Mouse (Mus musculus) right cerebral cortex, postnatal 36 days (tissue): Measurements from ENCODE around the gene Ablim1.
A peak's percentile ranks its signal among the peaks of the same experiment; 100 is the strongest.

Experiments used
- DNase-seq, 2 experiments: peaks; one replicate each; pipeline ENCODE4 v3.0.0; 2022; ENCODE audit warnings: low spot score in 2 of 2, mixed read lengths in 1 of 2

Gene Ablim1

GRCm38 (mm10) chr19:57222657-57223056, 92.1 kb downstream of the Ablim1 start:
- no peak for DNase-seq

- DNase-seq: no peak
Observed at GRCm38 (mm10) chr19:57221684-57222235, 93.0 kb downstream of the Ablim1 start.

- DNase-seq: no peak
Observed at GRCm38 (mm10) chr19:57219758-57220157, 95.0 kb downstream of the Ablim1 start.

GRCm38 (mm10) chr19:57217161-57217560, 97.6 kb downstream of the Ablim1 start:
- DNase-seq: no peak

- DNase-seq: no peak
Observed at GRCm38 (mm10) chr19:57215527-57215926, 99.2 kb downstream of the Ablim1 start.

- DNase-seq: no peak
Observed at GRCm38 (mm10) chr19:57212406-57212805, 102.3 kb downstream of the Ablim1 start.

- peak; percentile 65 to 68 for DNase-seq
Observed at GRCm38 (mm10) chr19:57211444-57212111, 103.1 kb downstream of the Ablim1 start.

GRCm38 (mm10) chr19:57210924-57211323, 103.8 kb downstream of the Ablim1 start:
- no peak for DNase-seq

- no peak for DNase-seq
Observed at GRCm38 (mm10) chr19:57204101-57204500, 110.6 kb downstream of the Ablim1 start.

- DNase-seq: no peak
Observed at GRCm38 (mm10) chr19:57202554-57202953, 112.2 kb downstream of the Ablim1 start.

- DNase-seq: no peak
Observed at GRCm38 (mm10) chr19:57201090-57201483, 113.6 kb downstream of the Ablim1 start.

GRCm38 (mm10) chr19:57200477-57201089, 114.1 kb downstream of the Ablim1 start:
- no peak for DNase-seq

GRCm38 (mm10) chr19:57199361-57199760, 115.4 kb downstream of the Ablim1 start:
- DNase-seq: no peak

GRCm38 (mm10) chr19:57198531-57198930, 116.2 kb downstream of the Ablim1 start:
- DNase-seq: peak in 1 of 2 experiments; percentile 38

GRCm38 (mm10) chr19:57198029-57198428, 116.7 kb downstream of the Ablim1 start:
- DNase-seq: no peak

GRCm38 (mm10) chr19:57197043-57197817, 117.5 kb downstream of the Ablim1 start:
- DNase-seq: no peak

- DNase-seq: no peak
Observed at GRCm38 (mm10) chr19:57196616-57197015, 118.1 kb downstream of the Ablim1 start.

- no peak for DNase-seq
Observed at GRCm38 (mm10) chr19:57195169-57195930, 119.4 kb downstream of the Ablim1 start.

- DNase-seq: no peak
Observed at GRCm38 (mm10) chr19:57193958-57194357, 120.8 kb downstream of the Ablim1 start.

- DNase-seq: no peak
Observed at GRCm38 (mm10) chr19:57193382-57193781, 121.3 kb downstream of the Ablim1 start.

- no peak for DNase-seq
Observed at GRCm38 (mm10) chr19:57191109-57191508, 123.6 kb downstream of the Ablim1 start.

GRCm38 (mm10) chr19:57189427-57189826, 125.3 kb downstream of the Ablim1 start:
- no peak for DNase-seq
